Mouse (Mus musculus): ENCODE measurements around the gene Lmbrd2. TPM values are rescaled to one million over a fixed set of nuclear protein-coding genes. Genes with fewer than 3 reads are reported as not detected.
"Not testable (repeated sequence)": the region's sequence is repeated elsewhere in the genome, so short reads cannot be mapped to it uniquely, and the experiment has no call there.

Gene Lmbrd2
- polyA plus RNA-seq, 1 experiment from 2014 or later, result 4.6 TPM

DNA sequence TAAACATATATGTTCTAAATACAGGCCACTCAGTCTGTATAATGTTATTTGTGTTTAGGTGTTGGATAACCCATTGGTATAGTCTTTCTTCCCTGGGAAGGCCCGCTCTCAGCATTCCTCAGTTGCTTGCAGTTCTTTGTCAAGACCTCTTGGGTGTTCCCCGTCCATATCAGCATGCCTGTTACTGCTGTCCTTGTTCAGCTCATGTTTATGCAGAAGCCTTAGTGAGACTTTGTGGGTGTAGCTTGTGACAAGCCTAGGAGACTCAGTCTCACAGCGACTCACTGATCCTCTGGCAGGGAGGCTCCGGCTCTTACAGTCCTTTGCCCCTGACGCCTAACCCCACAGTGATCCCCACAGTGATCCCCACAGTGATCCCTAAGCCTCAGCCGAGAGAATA lies 23.8 kb downstream of the Lmbrd2 start:
- no peak for DNase-seq (ENCODE audit: low spot score)
- WGBS, result 77% methylated on average over 6 of the region's 6 CpGs
- Histone ChIP-seq H3K4me1 (replicated peaks; ENCODE audit: control insufficient read depth, insufficient read depth, low read length) (no peaks in the 10 kb centered on the region), H3K27me3 (replicated peaks; ENCODE audit: control insufficient read depth, insufficient read depth, low read length) (no peaks in the 10 kb centered on the region), H3K9ac (ENCODE audit: low read depth, low read length) (no peak overlapping the region), H3K4me2 (no peak overlapping the region), H3K4me3 (ENCODE audit: low read depth, low read length) (no peak overlapping the region), H3K36me3 (ENCODE audit: control insufficient read depth, insufficient read depth, low read length) (peaks cover 13% of the 10 kb centered on the region; the same call in 1 of the 2 replicates), H3K27ac (ENCODE audit: low read depth, low read length) (no peak overlapping the region), H3K9me3 (ENCODE audit: control insufficient read depth, low read length) (no peaks in the 10 kb centered on the region)
- no peak for ATAC-seq (replicated peaks; ENCODE audit: low FRiP score)

DNA sequence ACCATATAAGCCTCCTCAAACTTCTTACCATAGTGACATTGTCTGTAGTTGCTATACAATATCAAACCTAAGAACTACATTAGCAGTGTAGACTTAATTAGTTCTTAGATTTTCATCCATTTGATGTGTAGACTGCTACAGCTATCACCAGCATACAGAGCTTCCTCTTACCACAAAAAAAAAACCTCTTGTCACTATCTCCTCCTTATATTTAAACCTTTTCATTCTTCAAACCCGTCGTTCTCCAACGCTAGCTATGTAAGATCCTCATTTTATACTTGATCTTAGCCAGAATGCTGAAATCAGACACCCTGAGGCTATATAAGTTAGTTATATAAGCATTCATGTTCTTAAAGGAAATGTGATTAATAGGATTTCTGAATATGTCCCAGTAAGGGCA lies 36.7 kb downstream of the Lmbrd2 start:
- DNase-seq (ENCODE audit: low spot score) (no peak), ATAC-seq (replicated peaks; ENCODE audit: low FRiP score) (no peak)
- 71% methylated on average over 3 of the region's 3 CpGs for WGBS
- Histone ChIP-seq H3K4me3 (ENCODE audit: low read depth, low read length) (no peak overlapping the region), H3K4me1 (replicated peaks; ENCODE audit: control insufficient read depth, insufficient read depth, low read length) (no peaks in the 10 kb centered on the region), H3K27ac (ENCODE audit: low read depth, low read length) (no peak overlapping the region), H3K9me3 (ENCODE audit: control insufficient read depth, low read length) (no peaks in the 10 kb centered on the region), H3K9ac (ENCODE audit: low read depth, low read length) (no peak overlapping the region), H3K36me3 (ENCODE audit: control insufficient read depth, insufficient read depth, low read length) (peaks cover 2% of the 10 kb centered on the region; the same call in 1 of the 2 replicates), H3K4me2 (no peak overlapping the region), H3K27me3 (replicated peaks; ENCODE audit: control insufficient read depth, insufficient read depth, low read length) (no peaks in the 10 kb centered on the region)

DNA sequence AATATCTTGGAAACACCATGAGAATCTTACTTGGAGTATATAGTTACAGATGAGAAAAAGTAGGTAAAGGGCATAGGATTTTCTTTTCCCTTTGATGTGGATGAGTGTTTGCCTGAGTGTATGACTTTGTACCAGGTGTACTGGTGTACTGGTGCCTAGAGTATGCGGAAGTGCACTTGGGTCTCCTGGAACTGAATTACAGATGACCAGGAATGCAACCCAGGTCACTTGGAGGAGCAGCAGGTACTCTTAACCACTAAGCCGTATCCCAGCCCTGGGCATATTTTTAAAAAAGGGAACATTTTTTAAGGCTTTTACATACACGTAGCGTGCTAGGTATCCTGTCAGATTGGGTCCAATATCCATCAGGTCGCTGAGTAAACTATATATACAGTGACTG lies 43.6 kb downstream of the Lmbrd2 start:
- no peak overlapping the region for H3K27ac ChIP-seq (ENCODE audit: low read depth, low read length)
- DNase-seq (ENCODE audit: low spot score), result no peak
- H3K27me3 ChIP-seq (replicated peaks; ENCODE audit: control insufficient read depth, insufficient read depth, low read length), result no peaks in the 10 kb centered on the region
- H3K4me3 ChIP-seq (ENCODE audit: low read depth, low read length), result no peak overlapping the region
- H3K4me1 ChIP-seq (replicated peaks; ENCODE audit: control insufficient read depth, insufficient read depth, low read length), result no peaks in the 10 kb centered on the region
- H3K4me2 ChIP-seq, result no peak overlapping the region
- ATAC-seq (replicated peaks; ENCODE audit: low FRiP score), result no peak
- WGBS, result 92% methylated on average over 5 of the region's 5 CpGs
- H3K9ac ChIP-seq (ENCODE audit: low read depth, low read length), result no peak overlapping the region
- peaks cover 7% of the 10 kb centered on the region; the same call in 1 of the 2 replicates for H3K36me3 ChIP-seq (ENCODE audit: control insufficient read depth, insufficient read depth, low read length)
- no peaks in the 10 kb centered on the region for H3K9me3 ChIP-seq (ENCODE audit: control insufficient read depth, low read length)

DNA sequence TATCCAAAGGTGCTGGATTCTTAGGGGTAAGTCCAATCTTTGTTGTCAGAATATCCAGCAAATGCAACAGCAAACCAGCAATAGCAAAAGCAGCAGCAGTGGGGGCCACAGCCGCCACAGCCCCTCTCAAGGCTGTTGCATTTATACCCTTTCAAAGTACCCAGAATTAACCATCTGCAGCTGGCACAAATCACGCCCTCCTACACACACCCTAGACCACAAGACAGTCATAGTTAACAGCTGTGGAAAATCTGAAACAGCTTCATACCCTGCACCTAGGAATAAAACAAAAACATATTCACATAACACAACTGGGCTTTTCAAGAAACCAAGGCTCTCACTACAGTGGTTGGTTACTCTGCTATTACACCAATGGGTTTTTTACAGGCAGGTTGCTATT lies 49.4 kb downstream of the Lmbrd2 start:
- no peak overlapping the region for H3K4me3 ChIP-seq (ENCODE audit: low read depth, low read length)
- no peak for ATAC-seq (replicated peaks; ENCODE audit: low FRiP score)
- DNase-seq (ENCODE audit: low spot score), result no peak
- WGBS, result 83% methylated on average over 2 of the region's 2 CpGs
- H3K27ac ChIP-seq (ENCODE audit: low read depth, low read length), result no peak overlapping the region
- no peaks in the 10 kb centered on the region for H3K4me1 ChIP-seq (replicated peaks; ENCODE audit: control insufficient read depth, insufficient read depth, low read length)
- H3K9ac ChIP-seq (ENCODE audit: low read depth, low read length), result no peak overlapping the region
- no peaks in the 10 kb centered on the region for H3K9me3 ChIP-seq (ENCODE audit: control insufficient read depth, low read length)
- H3K36me3 ChIP-seq (ENCODE audit: control insufficient read depth, insufficient read depth, low read length), result peaks cover 2% of the 10 kb centered on the region; the same call in 1 of the 2 replicates
- H3K27me3 ChIP-seq (replicated peaks; ENCODE audit: control insufficient read depth, insufficient read depth, low read length), result no peaks in the 10 kb centered on the region
- H3K4me2 ChIP-seq, result no peak overlapping the region

DNA sequence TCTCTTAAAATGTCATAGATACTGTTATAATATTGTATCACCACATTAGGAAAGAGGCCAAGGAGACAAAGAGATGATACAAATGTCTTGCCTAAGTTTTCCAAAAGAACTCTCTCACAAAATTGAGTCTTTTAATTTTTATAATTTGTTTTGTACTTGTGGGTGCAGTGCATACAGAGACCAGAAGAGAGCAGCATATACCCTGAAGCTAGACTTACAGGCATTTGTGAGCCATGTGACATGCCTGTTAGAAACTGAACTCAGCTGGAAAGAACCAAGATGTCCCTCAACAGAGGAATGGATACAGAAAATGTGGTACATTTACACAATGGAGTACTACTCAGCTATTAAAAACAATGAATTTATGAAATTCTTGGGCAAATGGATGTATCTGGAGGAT lies 52.3 kb downstream of the Lmbrd2 start:
- DNase-seq (ENCODE audit: low spot score); H3K27ac ChIP-seq (ENCODE audit: low read depth, low read length); H3K9me3 ChIP-seq (ENCODE audit: control insufficient read depth, low read length); H3K4me3 ChIP-seq (ENCODE audit: low read depth, low read length); H3K4me2 ChIP-seq; H3K27me3 ChIP-seq (replicated peaks; ENCODE audit: control insufficient read depth, insufficient read depth, low read length); H3K36me3 ChIP-seq (ENCODE audit: control insufficient read depth, insufficient read depth, low read length); H3K4me1 ChIP-seq (replicated peaks; ENCODE audit: control insufficient read depth, insufficient read depth, low read length); H3K9ac ChIP-seq (ENCODE audit: low read depth, low read length); ATAC-seq (replicated peaks; ENCODE audit: low FRiP score): not testable (repeated sequence)

DNA sequence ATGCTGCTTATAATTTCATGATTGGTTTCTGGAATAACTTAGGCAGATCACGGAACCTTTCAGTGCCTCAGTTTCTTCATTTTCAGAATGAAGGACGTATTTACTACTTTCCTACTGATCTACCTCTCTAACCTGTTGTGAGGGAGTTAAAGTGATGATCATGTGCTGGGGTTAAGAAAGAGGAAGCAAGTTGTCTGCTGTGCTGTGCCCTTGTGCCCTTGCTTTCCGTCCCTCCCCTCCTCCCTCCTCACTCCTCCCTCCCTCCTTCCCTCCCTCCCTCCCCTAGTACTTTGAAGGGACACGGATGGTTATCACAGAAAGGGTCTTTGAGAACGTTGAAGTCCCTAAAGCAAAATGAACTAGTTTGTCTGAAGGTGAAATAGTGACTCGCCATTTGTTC lies 58.1 kb downstream of the Lmbrd2 start:
- 52% methylated on average over 6 of the region's 6 CpGs for WGBS
- DNase-seq (ENCODE audit: low spot score) (no peak), ATAC-seq (replicated peaks; ENCODE audit: low FRiP score) (no peak)
- Histone ChIP-seq H3K4me1 (replicated peaks; ENCODE audit: control insufficient read depth, insufficient read depth, low read length) (no peaks in the 10 kb centered on the region), H3K27me3 (replicated peaks; ENCODE audit: control insufficient read depth, insufficient read depth, low read length) (no peaks in the 10 kb centered on the region), H3K27ac (ENCODE audit: low read depth, low read length) (no peak overlapping the region), H3K36me3 (ENCODE audit: control insufficient read depth, insufficient read depth, low read length) (no peaks in the 10 kb centered on the region; the same call in 1 of the 2 replicates), H3K9me3 (ENCODE audit: control insufficient read depth, low read length) (no peaks in the 10 kb centered on the region), H3K9ac (ENCODE audit: low read depth, low read length) (no peak overlapping the region), H3K4me2 (no peak overlapping the region), H3K4me3 (ENCODE audit: low read depth, low read length) (no peak overlapping the region)

DNA sequence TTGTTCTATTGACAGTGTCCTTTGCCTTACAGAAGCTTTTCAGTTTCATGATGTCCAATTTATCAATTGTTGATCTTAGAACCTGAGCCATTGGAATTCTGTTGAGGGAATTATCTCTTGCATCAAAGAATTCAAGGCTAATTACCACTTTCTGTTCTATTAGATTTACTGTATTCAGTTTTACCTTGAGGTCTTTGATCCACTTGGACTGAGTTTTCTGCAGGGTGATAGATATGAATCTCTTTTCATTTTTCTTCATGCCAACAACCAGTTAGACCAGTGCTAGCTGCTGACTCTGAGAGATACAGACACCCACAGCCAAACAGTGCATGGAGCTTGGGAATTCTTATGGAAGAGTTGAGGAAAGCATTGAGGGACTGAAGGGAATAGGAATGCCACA lies 71.5 kb downstream of the Lmbrd2 start:
- Histone ChIP-seq H3K4me2 (no peak overlapping the region), H3K9me3 (ENCODE audit: control insufficient read depth, low read length) (no peaks in the 10 kb centered on the region), H3K9ac (ENCODE audit: low read depth, low read length) (no peak overlapping the region), H3K27ac (ENCODE audit: low read depth, low read length) (no peak overlapping the region), H3K4me1 (replicated peaks; ENCODE audit: control insufficient read depth, insufficient read depth, low read length) (no peaks in the 10 kb centered on the region), H3K4me3 (ENCODE audit: low read depth, low read length) (no peak overlapping the region), H3K36me3 (ENCODE audit: control insufficient read depth, insufficient read depth, low read length) (no peaks in the 10 kb centered on the region), H3K27me3 (replicated peaks; ENCODE audit: control insufficient read depth, insufficient read depth, low read length) (no peaks in the 10 kb centered on the region)
- ATAC-seq (replicated peaks; ENCODE audit: low FRiP score) (no peak), DNase-seq (ENCODE audit: low spot score) (no peak)

GRCm38 (mm10) chr15:9213026-9213425 lies 72.7 kb downstream of the Lmbrd2 start:
- WGBS, result 70% methylated on average over 3 of the region's 3 CpGs
- H3K27ac ChIP-seq (ENCODE audit: low read depth, low read length); ATAC-seq (replicated peaks; ENCODE audit: low FRiP score); H3K4me2 ChIP-seq; DNase-seq (ENCODE audit: low spot score); H3K4me1 ChIP-seq (replicated peaks; ENCODE audit: control insufficient read depth, insufficient read depth, low read length); H3K36me3 ChIP-seq (ENCODE audit: control insufficient read depth, insufficient read depth, low read length); H3K27me3 ChIP-seq (replicated peaks; ENCODE audit: control insufficient read depth, insufficient read depth, low read length); H3K4me3 ChIP-seq (ENCODE audit: low read depth, low read length); H3K9me3 ChIP-seq (ENCODE audit: control insufficient read depth, low read length); H3K9ac ChIP-seq (ENCODE audit: low read depth, low read length): not testable (repeated sequence)

DNA sequence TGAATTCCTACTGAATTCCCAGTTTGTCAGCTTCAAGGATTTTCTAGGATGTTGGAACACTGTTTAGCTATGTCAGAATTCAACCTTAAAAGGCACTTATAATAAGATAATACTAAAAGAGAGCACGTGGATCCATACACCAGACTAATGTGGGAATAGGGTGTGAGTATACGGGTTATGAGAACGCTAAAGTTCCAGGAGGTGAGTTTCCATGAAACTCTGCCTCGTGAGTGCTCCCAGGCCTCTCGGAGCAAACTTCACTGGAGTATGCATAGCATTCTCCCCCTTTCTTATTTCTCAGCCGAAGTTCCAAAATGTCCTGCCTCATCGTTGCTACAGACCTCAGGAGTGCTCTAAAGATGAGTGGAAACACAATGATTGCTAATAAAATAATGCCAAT lies 73.1 kb downstream of the Lmbrd2 start:
- H3K4me2 ChIP-seq; H3K9ac ChIP-seq (ENCODE audit: low read depth, low read length); H3K4me1 ChIP-seq (replicated peaks; ENCODE audit: control insufficient read depth, insufficient read depth, low read length); DNase-seq (ENCODE audit: low spot score); H3K4me3 ChIP-seq (ENCODE audit: low read depth, low read length); H3K27me3 ChIP-seq (replicated peaks; ENCODE audit: control insufficient read depth, insufficient read depth, low read length); ATAC-seq (replicated peaks; ENCODE audit: low FRiP score); H3K36me3 ChIP-seq (ENCODE audit: control insufficient read depth, insufficient read depth, low read length); H3K27ac ChIP-seq (ENCODE audit: low read depth, low read length); H3K9me3 ChIP-seq (ENCODE audit: control insufficient read depth, low read length): not testable (repeated sequence)
- 81% methylated on average over 7 of the region's 7 CpGs for WGBS

Data from liver, embryonic 11.5 days (tissue).